Mouse (Mus musculus) kidney, adult 2 months (tissue): Measurements from ENCODE around the gene Adcy10.

ENCODE experiments used
- CTCF ChIP-seq: fragments of 200-500 bp; conservative IDR thresholded peaks from 2 replicates; pipeline ENCODE4 v1.5.1; 2011; ENCODE audit warnings: low read depth, mild to moderate bottlenecking, control low read depth, low read length, moderate library complexity, mixed read lengths; ENCODE audit not compliant: insufficient read depth, insufficient read length
- POLR2A ChIP-seq: fragments of 200-500 bp; IDR thresholded peaks from one replicate; pipeline ENCODE4 v1.6.1; 2011; ENCODE audit warnings: low read depth, low read length, control low read depth

DNA sequence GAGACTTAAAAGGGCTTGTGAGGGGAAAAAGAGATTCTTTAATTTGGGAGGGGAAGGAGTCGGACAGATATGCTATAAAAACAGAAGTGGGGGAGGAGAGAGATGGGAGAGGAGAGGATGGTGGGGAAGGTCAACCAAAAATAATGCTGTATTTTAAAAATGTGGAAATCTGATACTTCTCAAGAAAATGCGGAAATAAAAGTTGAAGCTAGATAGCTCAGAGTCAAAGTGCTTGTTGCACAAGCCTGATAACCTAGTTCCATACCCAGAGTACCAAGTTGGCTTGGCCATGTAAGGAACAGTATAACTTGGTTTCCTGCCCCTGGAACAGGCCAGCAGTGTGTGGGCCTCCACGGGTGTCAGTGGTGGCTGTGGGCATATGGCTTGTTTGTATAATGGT lies 129.8 kb downstream of the Adcy10 start:
- no peak for TF ChIP-seq CTCF
- no peak for TF ChIP-seq POLR2A
